Mouse (Mus musculus) erythroid progenitor cell, adult 5-6 weeks (primary cell): ENCODE results near the gene Zbed5. TPM values are rescaled to one million over a fixed set of nuclear protein-coding genes. Genes with fewer than 3 reads are reported as not detected.
"Not testable (repeated sequence)": the region's sequence is repeated elsewhere in the genome, so short reads cannot be mapped to it uniquely, and the experiment has no call there.

Experiments used
- ATAC-seq: replicated peaks from 2 replicates; pipeline ENCODE4 v1.8.0; 2016; ENCODE audit warnings: moderate number of reproducible peaks, mild to moderate bottlenecking, moderate TSS enrichment, inconsistent platforms; ENCODE audit not compliant: poor library complexity, low FRiP score, severe bottlenecking
- total RNA-seq, 2 experiments: library from RNA; stranded (forward) in 1 of 2; stranded (reverse) in 1 of 2; fragments of 150-400 nt in 1 of 2; fragments of 186-747, 209-891 nt in 1 of 2; gene quantifications; 2 replicates each; pipeline versions ENCODE4 v1.2.3 to v1.2.4; 2015 to 2017; ENCODE audit warnings: low replicate concordance in 2 of 2

Gene Zbed5
- total RNA-seq (2015; ENCODE audit: low replicate concordance) (3.4 TPM in 1 of 2 replicates, not detected in the other), total RNA-seq (2017; ENCODE audit: low replicate concordance) (0.51 TPM in 1 of 2 replicates, not detected in the other)

DNA sequence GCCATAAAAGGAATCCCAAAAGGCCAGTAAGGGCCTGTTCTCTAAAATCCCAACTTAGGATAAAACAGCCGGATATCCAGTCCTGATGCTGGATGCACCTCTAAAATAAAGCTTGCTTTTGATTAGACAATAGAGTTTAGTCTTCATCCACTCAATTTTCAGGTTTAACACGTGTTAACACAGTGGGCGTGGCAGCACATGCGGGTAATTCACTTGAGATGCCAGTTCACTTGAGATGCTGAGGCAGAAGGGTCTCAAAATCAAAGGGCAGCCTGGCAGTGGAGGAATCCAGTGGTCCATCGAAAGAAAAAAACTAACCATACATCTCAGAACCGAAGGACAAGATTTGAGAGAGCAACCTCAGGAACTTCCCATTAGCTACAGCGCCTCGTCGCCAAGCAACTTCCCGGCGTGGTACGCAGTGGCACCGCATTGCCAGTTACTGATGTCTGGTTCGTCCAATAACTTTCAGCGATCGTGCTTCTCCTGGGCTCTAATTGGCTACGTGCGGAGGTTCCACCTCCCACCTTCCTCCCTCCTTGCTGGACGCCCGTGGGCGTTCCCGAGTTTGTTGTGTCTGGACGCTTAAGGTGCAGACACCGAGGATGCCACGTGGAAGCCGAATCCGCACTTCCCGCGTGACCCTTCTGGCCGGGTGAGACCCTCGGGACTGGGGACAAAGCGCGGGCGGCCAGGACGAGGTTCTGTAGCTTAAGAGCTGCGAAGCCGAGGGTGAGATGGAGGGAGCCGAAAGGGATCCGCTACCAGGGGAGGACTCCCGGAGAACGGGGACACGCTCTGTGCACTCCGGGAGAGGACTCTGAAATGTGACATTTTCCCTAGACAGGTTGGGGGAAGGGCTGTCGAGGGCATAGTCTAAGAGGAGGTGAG is at the start of gene Zbed5:
Gene Zbed5 (plus strand): TSS at position 526 of the 891 bp plus-strand sequence.
- ATAC-seq, result peak; percentile 100

DNA sequence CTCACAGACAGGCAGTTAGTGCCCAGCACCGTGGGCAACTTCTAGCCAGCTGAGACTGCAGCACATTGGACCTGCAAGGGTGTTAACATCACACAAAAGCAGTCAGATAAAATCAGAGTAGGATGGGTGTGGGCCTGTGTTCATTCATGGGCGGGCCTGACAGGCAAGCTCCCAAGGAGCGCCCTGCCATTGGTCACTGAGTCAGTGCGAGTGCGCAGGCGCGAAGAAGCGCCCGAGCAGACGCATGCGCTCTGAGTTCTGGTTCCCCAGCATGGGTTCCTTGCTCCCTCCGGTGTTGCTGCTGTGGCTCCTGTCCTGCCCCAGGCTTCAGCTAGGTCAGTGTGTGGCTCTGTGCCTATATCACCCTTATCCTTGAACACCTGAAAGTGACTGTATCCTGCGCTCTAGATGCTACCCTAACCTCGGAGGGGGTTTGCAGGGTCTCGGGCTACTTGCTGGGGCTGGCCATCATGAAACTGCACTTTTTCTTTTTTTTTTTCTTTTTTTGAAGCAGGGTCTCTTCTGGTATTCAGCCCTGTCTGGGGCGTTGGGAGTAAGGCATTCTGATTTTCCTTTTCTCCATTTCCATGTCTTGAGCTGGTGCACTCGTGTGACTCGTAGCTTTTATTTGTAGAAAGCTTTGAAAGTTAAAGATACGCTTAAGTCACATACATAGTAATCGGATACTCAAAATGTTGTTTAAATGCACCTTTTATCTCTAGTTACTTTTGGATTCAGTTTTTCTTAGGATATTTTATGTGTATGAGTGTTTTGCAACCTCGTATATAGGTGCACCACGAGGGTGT is 48.6 kb upstream of the Zbed5 start, which contains the start of gene Sumf2:
Gene Sumf2 (plus strand): TSS at position 235 of the 806 bp plus-strand sequence.
- ATAC-seq, result peak; percentile 100

DNA sequence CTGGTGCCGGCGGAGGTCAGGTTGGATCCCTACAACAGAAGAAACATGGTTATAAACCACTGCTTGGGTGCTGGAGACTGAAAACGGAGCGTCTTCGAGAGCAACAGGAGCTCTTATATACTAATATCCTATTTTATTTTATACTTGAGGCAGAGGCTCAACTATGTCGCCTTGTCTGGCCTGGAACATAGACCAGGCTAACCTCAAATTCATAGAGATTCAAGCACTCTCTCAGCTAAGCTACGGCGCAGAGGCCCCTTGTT is 48.0 kb upstream of the Zbed5 start:
- ATAC-seq, result no peak

DNA sequence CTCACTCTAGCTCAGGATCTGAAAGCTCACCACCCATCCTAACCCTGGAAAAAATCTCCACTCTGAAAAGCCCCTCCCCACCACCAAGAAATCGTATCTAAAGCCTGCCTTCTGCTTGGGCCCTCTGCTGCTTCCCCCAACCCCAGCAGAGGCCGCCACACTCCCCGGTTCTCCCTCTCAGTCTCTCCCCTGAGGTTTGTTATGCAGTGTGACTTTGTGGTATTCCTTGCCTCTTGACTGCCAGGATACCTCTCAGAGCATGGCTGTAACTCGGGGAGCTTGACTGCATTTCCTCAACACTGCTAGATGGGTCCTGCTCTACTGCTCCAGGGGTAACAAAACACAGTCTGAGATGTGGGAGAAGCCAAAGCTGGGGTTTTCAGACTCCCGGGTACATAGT is 40.4 kb upstream of the Zbed5 start:
- ATAC-seq, result no peak

DNA sequence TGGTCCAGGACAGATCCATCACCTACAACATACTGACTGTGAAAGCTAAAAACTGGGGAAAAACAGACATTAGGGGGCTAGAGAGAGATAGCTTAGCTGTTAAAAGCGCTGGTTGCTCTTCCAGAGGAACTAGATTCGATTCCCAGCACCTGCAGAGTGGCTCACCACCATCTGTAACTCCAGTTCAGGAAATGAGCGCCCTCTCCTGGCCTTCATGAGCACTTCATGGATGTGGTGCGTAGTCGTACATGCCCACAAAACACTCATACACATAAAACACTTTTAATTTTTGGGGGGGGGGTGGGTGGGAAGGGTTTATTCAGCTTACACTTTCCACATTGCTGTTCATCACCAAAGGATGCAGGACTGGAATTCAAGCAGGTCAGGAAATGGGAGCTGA is 39.1 kb upstream of the Zbed5 start:
- no peak for ATAC-seq

DNA sequence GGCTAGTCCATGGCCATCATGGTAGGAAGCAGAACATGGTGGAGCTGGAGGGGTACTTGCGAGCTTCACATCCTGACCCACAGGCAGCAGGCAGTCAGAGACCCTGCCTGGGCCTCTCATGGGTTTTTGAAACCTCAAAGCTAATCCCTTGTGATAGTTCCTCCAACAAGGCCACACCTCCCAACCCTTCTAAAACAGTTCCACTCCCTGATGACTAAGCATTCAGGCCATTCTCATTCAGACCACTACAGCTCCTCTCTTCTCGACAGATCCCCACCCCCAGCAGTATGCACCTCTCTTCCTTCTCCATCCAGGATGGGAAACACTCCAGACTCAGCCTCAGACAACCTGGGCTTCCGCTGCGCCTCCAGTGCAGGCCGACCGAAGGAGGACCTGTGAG is 33.2 kb upstream of the Zbed5 start:
- no peak for ATAC-seq

DNA sequence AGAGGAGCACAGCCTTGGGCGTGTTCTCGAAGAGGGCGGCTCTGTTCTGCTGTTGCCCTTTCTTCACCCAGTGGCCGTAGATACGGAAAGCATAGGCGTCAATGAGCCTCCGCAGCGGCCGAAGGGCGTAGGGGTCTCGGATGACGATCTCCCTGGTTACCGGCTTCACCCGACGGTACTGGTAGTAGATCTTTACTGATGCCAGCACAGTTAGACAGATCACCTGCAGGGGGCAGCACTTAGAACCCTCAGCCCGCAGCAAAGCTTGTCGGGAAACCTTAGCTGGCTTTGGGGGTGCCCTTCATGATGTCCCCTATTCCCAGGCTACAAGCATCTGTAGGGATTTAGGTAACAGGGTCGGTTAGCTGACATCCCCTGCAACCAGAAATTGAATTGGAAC is 31.1 kb upstream of the Zbed5 start:
- 0 out of 2 replicates have a peak, but pooled peaks have one; percentile 39 for ATAC-seq

DNA sequence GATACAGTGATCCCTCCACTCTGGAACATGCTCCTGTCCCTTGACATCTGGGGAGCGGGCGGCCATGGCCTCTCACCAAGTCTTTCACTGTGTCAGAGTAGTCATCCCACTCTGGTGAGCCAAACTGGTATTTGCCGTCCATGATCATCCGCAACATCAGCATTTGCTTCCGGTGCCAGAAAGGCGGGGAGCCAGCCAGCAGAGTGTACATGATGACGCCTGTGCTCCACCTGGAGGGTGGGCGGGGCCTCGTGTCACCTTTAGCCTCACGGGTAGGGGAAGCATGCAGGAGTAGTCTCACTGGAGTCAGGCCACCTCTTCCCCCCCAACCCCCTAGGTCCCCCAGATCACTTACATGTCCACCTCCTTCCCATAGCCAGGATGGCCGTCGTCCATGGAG is 29.7 kb upstream of the Zbed5 start:
- no peak for ATAC-seq

DNA sequence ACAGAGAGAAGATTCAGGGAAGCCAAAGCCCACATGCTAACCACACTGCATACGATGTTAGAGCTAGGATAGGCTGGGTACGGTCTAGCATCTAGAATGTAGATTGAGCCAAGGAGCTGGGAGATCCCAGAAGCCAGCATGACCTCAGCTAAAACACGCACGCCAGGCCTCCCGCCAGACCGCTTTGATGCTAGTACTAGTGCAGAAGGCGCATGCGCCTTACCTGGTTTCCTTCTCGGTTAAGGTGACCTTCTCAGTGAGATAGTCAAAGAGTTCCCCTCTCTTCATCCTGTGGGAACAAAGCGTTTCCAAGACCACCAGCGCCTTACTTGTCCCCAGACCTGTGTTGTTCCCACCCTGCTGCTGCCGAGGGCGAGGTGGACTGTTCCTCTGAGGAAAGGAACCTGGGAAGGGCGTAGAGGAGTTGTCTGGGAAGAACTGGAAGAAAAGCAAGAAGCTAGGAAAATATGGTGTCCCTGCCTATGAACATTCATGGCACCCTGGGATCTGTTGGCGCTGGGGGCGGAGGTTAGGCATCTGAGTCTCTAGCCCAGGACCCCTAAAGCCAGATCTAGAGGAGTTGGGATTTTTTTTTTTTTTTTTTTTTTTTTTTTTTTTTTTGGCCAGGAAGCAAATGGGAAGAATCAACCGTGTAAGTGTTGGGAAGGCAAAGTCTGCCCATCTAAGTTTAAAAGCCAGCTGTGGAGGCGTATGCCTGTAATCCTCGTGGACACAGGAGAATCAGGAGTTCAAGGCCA is 26.1 kb upstream of the Zbed5 start:
- no peak for ATAC-seq

DNA sequence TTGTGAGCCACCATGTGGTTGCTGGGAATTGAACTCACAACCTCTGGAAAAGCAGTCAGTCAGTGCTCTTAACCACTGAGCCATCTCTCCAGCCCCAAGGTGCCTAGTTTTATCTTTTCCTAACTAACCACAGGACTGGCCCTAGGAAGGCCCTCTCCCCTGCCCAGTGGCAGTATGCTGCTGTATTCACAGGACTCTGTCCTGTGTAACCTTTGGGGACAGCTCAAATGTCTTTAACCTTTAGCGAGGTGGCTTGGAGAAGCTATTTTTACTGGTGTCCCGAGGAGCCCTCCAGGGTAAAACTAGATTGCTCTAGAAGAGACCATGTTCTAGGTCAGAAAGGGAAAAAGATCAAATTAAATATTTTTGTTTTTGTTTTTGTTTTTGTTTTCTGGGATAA is 24.3 kb upstream of the Zbed5 start:
- no peak for ATAC-seq

DNA sequence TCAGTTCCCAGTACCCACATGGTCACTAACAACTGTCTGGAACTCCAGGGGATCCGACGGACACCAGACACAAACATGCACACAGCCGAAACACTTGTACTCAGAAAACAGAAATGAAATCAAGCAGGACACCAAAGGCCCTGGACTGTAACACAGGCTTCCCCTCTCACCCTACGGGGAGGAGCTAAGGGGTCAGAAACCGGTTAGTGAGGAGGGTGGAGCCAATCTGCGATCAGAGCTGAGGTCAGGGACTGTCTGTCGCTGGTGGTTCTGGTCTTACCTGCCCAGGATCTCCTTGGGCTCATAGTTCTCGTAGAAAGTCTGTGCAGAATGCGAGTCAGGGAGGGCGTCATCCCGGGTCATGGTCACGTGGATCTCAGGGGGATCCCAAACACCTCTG is 21.6 kb upstream of the Zbed5 start:
- ATAC-seq, result no peak

DNA sequence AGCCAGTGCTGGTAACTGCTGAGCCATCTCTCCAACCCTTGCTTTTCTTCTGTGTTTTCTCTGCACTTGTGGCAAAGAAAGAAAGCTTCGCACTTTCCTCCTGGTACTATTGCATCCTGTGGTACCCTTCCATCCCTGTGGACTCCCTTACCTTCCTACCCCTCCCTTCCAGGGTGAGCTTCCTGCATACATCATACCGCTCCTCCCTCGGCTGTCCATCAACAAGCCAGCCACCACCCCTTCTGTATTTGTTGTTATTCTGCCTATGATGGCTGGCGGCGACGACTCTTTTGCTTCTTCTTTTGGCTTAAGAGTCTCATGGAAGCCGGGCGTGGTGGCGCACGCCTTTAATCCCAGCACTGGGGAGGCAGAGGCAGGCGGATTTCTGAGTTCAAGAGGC is 20.4 kb upstream of the Zbed5 start:
- no peak for ATAC-seq

DNA sequence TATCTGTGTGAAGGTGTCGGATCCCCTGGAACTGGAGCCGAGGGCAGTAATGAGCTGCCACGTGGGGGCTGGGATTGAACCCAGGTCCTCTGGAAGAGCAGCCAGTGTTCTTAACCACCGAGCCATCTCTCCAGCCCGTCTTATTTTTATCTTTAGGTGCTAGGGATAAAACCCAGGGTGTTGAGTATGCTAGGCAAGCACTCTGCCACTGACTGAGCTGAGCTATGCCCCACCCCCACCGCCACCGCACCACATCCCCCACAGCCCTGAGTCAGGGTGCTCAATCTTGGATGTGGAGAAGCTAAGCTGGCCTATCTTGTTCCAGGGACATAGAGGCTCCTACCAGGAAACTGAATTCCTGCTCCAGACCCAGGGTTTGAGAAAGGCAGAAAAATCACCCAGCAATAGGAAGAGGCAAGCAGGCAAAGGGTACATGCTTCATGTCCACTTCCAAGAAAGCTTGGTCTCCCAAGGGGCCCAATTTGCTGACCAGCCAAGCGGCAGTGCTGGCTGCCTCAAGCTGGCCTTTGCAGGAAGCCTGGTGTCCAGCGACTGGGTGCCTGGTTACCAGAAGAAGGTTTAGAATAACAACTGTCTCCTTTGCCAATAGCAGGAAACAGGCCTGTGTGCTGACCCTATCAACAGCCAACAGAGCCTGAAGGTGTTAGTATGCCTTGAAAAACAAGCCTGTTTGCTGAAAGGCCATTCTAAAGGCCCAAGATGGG is 17.6 kb upstream of the Zbed5 start:
- no peak for ATAC-seq

DNA sequence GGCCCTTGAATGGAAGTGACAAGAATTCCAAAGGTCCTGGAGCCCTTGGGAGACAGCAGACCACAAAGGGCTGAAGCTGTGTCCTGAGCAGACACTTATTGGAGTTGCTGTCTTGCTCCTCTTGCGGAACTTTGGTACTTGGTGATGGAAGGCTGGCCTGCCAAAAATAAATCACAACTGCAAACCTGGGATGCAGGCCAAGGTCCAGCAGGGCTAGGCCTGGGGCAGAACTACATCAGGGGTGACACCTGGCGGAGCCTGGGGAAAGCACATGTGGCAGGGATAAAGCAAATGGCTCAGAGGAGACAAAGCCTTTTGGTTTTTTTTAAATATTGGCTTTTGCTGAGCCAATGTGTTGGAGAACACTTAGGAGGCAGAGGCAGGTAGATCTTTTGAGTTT is 16.6 kb upstream of the Zbed5 start:
- 0 out of 2 replicates have a peak, but pooled peaks have one; percentile 32 for ATAC-seq

DNA sequence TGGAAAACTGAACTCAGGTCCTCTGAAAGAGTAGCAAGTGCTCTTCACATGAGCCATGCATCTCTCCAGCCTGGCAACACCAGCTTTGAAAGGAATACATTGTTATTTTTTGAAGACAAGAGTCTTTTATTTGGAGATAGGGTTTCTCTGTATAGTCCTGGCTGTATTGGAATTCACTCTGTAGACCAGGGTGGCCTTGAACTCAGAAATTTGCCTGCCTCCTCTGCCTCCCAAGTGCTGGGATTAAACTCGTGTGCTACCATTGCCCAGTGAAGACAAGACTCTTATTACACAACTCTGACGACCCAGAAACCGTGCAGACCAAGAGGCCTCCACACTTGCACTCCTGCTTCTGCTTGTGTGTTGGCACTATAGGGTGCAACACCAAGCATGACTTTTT is 15.6 kb upstream of the Zbed5 start:
- no peak for ATAC-seq

DNA sequence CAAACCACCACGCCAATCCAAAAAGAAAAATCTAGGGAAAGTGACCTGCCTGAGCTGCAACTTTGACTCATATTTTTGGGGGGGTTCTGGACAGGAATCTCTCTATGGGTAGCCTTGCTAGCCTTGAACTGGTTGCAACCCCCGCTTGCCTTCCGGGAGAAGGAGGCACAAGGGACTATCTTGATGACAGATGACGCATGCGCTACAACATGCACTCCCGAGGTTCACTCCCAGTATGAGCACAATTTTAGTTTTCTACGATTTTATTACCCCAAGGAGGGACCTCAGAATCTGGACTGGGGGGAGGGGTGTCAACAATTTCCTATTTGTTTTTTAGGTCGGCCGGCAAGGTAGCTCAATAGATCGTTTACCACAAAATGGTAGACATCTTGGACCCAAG is 9.3 kb upstream of the Zbed5 start:
- no peak for ATAC-seq

DNA sequence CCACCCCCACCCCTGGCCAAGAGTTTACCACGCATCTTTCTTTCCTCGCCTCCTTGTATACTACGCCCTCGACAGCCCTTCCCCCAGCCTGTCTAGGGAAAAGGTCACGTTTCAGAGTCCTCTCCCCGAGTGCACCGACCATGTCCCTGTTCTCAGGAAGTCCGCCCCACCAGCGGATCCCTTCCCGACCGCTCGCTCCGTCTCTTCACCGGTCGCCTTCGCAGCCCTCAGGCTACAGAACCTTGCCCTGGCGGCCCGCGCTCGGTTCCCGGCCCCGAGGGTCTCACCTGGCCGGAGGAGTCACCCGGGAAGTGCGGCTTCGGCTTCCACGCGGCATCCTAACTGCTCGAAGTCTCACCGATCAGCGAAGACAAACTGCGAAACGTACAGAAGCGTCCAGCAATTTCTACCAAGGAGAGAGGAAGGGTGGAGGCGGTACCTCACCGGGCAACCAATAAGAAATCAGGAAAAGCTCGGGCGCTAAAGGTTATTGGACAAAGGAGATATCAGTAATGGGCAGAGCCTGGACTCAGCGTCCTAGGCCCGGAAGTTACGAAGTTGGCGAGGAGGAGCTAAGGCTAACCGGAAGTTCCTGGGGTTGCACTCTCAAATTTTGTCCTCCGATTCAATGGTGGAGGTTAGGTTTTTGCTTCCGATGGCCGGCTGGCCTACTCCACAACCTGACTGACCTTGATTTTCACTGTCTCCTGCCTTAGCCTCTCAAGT is 8.4 kb upstream of the Zbed5 start, which contains the start of gene Chchd2:
Gene Chchd2 (minus strand): TSS at position 560 of the 726 bp plus-strand sequence.
- peak; percentile 99 for ATAC-seq

DNA sequence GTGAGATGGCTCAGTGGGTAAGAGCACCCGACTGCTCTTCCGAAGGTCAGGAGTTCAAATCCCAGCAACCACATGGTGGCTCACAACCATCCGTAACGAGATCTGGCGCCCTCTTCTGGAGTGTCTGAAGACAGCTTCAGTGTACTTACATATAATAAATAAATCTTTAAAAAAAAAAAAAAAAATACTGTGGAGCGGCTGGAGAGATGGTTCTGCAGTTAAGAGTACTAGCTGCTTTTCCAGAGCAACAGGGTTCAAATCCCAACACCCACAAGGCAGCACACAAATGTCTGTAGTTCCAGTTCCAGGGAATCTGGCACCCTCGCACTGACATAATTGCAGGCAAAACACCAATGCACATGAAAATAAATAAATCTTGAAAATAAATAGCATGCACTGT is 5.1 kb upstream of the Zbed5 start:
- not testable (repeated sequence) for ATAC-seq

DNA sequence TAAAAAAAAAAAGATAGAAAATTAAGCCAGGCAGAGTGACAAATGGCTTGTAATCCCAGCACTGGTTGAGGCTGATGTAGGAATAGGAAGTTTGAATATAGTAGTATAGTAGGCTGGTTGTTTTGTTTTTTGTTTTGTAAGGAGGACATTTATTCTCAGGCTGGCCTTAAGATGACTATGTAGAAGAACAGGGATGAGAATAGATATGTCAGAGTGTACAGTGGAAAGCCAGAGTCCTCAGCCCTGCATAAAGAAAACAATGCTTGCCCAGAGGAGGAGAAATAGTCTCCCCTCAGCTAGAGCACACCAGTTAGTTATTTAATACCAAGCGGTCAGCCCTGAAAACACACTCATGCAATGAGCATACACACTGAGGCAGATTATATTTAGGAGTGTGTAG is 2.9 kb downstream of the Zbed5 start, which contains the start of gene Phkg1:
Gene Phkg1 (minus strand): TSS at position 101 of the 400 bp plus-strand sequence.
- ATAC-seq, result no peak
